Mouse (Mus musculus) cerebellum, adult 2 months (tissue): Measurements from ENCODE around the gene Ank3.

Experiments used
- CTCF ChIP-seq: fragments of 200-500 bp; IDR thresholded peaks from 2 replicates; pipeline ENCODE4 v1.5.1; 2011; ENCODE audit warnings: low read depth, mild to moderate bottlenecking, control low read depth, low read length, moderate library complexity, borderline replicate concordance; ENCODE audit not compliant: insufficient read depth
- POLR2A ChIP-seq: fragments of 200-500 bp; IDR thresholded peaks from 2 replicates; pipeline ENCODE4 v1.6.1; 2011; ENCODE audit warnings: low read length, control low read depth, borderline replicate concordance; ENCODE audit not compliant: insufficient read depth

DNA sequence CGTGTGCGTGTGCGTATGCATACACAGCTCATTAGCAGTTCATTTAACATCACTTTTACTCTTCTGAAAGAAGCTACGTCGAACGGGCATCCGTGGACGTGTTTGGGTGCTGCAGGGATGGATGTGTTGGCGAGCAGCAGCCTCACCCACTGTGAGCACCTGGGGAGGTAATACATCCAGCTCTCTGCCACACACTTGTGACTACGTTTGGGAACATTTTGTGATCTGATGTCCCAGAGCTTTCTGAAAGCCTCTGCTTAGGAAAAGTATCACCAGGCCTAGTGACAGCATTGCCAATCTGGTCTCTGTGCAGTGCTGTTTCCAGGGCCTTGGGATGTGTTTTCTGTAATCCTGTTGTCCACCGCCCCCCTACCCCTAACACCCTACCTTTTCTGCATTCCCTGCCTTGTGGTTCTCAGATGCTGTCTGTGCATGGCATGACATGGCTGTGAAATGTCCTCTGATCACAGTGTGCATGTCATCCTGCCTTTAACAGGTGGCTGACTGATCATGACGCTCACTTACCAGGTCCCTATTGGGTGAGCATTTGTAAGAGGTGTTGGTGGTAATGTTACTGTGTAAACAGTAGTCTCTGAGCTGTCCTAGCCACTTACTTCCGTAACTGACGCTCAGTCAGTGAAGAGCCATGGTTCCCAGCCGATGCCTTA, 178.6 kb downstream of the Ank3 start:
- TF ChIP-seq CTCF = no peak
- TF ChIP-seq POLR2A = no peak
